Mouse (Mus musculus) hindbrain, postnatal 0 days (tissue): Measurements from ENCODE around the gene Unc13b. TPM values are rescaled to one million over a fixed set of nuclear protein-coding genes. Genes with fewer than 3 reads are reported as not detected.

Source experiments
- ATAC-seq: fragments of 200-750 bp; cut with Nextera tagmentation; 2 replicates; pipeline ENCODE4 v1.8.0; 2017; ENCODE audit warnings: mild to moderate bottlenecking, moderate TSS enrichment, moderate library complexity
- DNase-seq: peaks from one replicate; pipeline ENCODE4 v3.0.0-alpha.2; 2015; ENCODE audit warnings: low spot score
- H3K27ac ChIP-seq: fragments of 300-500 bp; sonication (generic); 2 replicates; pipeline ENCODE4 v1.5.1; 2014; ENCODE audit warnings: mild to moderate bottlenecking
- H3K27me3 ChIP-seq: fragments of 300-500 bp; sonication (generic); 2 replicates; pipeline ENCODE4 v1.6.1; 2014; ENCODE audit warnings: low read length, mixed read lengths; ENCODE audit not compliant: insufficient read depth
- H3K36me3 ChIP-seq: fragments of 300-500 bp; sonication (generic); 2 replicates; pipeline ENCODE4 v1.6.1; 2014; ENCODE audit warnings: low read length, mixed read lengths; ENCODE audit not compliant: insufficient read depth
- H3K4me1 ChIP-seq: fragments of 300-500 bp; sonication (generic); 2 replicates; pipeline ENCODE4 v1.6.1; 2014; ENCODE audit warnings: antibody characterized with exemption, low read length, mixed read lengths; ENCODE audit not compliant: insufficient read depth
- H3K4me2 ChIP-seq: fragments of 300-500 bp; sonication (generic); 2 replicates; pipeline ENCODE4 v1.6.1; 2014; ENCODE audit warnings: low read depth, mild to moderate bottlenecking, low read length, moderate library complexity, mixed read lengths
- H3K4me3 ChIP-seq: fragments of 300-500 bp; sonication (generic); 2 replicates; pipeline ENCODE4 v1.5.1; 2014; ENCODE audit warnings: low read length
- H3K9ac ChIP-seq: fragments of 300-500 bp; sonication (generic); replicated peaks from 2 replicates; pipeline ENCODE4 v1.6.1; 2014; ENCODE audit warnings: mild to moderate bottlenecking, low read length, moderate library complexity, mixed read lengths
- H3K9me3 ChIP-seq: fragments of 300-500 bp; sonication (generic); 2 replicates; pipeline ENCODE4 v1.6.1; 2016; ENCODE audit warnings: low read length, mixed read lengths
- CTCF ChIP-seq: IDR thresholded peaks from 2 replicates; pipeline ENCODE4 v1.5.1; 2016; ENCODE audit warnings: antibody characterized with exemption, control low read depth, low read depth
- WGBS: fragments of 180-500 bp; shearing (Covaris S2); extraction: QIAGEN DNeasy Blood & Tissue Kit; methylation state at CpG from one replicate; pipeline ENCODE4 v1.1.7; 2014; 5-methylcytosine and 5-hydroxymethylcytosine counted together
- polyA plus RNA-seq: library from polyadenylated mRNA; unstranded; fragments of >200 nt; fragmentation: Nextera tagmentation; extraction: Ambion mirVana; gene quantifications from 2 replicates; pipeline ENCODE4 v1.2.1, GENCODE M21; 2015
- total RNA-seq: library from RNA; depleted of rRNA; stranded (reverse); fragments of >200 nt; gene quantifications from 2 replicates; pipeline ENCODE4 v1.2.3, GENCODE M21; 2014

The Unc13b gene
- total and polyA plus RNA-seq, 2 experiments from 2014 or later = 6.6 to 40.4 TPM

GRCm38 (mm10) chr4:43257040-43257439 lies 198.3 kb downstream of the Unc13b start:
- no peaks in the 10 kb centered on the region for H3K9me3 ChIP-seq
- no peaks in the 10 kb centered on the region for H3K27me3 ChIP-seq
- ATAC-seq = no peak
- H3K4me2 ChIP-seq = no peak overlapping the region
- no peak for DNase-seq
- H3K4me3 ChIP-seq = no peak overlapping the region
- H3K27ac ChIP-seq = no peak overlapping the region
- no peak overlapping the region for H3K9ac ChIP-seq
- no peaks in the 10 kb centered on the region for H3K4me1 ChIP-seq
- H3K36me3 ChIP-seq = peaks cover 21% of the 10 kb centered on the region
- WGBS = 100% methylated on average over 2 of the region's 2 CpGs
- TF ChIP-seq CTCF = no peak

- Histone ChIP-seq H3K27me3 (no peaks in the 10 kb centered on the region), H3K4me2 (no peak overlapping the region), H3K4me3 (no peak overlapping the region), H3K9me3 (no peaks in the 10 kb centered on the region), H3K36me3 (peaks cover 19% of the 10 kb centered on the region), H3K27ac (no peak overlapping the region), H3K4me1 (no peaks in the 10 kb centered on the region), H3K9ac (no peak overlapping the region)
- DNase-seq (no peak), ATAC-seq (no peak)
- no peak for TF ChIP-seq CTCF
- 85% methylated on average over 4 of the region's 4 CpGs for WGBS
Observed at GRCm38 (mm10) chr4:43258556-43258955, 199.8 kb downstream of the Unc13b start.

GRCm38 (mm10) chr4:43259435-43259834 lies 200.7 kb downstream of the Unc13b start:
- ATAC-seq (no peak), DNase-seq (no peak)
- Histone ChIP-seq H3K4me1 (no peaks in the 10 kb centered on the region), H3K27me3 (no peaks in the 10 kb centered on the region), H3K4me2 (no peak overlapping the region), H3K4me3 (no peak overlapping the region), H3K27ac (no peak overlapping the region), H3K36me3 (peaks cover 19% of the 10 kb centered on the region), H3K9me3 (no peaks in the 10 kb centered on the region), H3K9ac (no peak overlapping the region)
- WGBS = 70% methylated on average over 3 of the region's 3 CpGs
- TF ChIP-seq CTCF = no peak

- Histone ChIP-seq H3K27me3 (no peaks in the 10 kb centered on the region), H3K4me3 (no peak overlapping the region), H3K4me2 (no peak overlapping the region), H3K27ac (no peak overlapping the region), H3K9me3 (no peaks in the 10 kb centered on the region), H3K4me1 (no peaks in the 10 kb centered on the region), H3K9ac (no peak overlapping the region), H3K36me3 (peaks cover 16% of the 10 kb centered on the region)
- ATAC-seq (no peak), DNase-seq (no peak)
- WGBS = 65% methylated on average over 5 of the region's 5 CpGs
- no peak for TF ChIP-seq CTCF
Observed at GRCm38 (mm10) chr4:43260096-43260495, 201.3 kb downstream of the Unc13b start.

- H3K4me3 ChIP-seq = no peak overlapping the region
- H3K4me2 ChIP-seq = no peak overlapping the region
- H3K4me1 ChIP-seq = no peaks in the 10 kb centered on the region
- no peaks in the 10 kb centered on the region for H3K9me3 ChIP-seq
- peaks cover 6% of the 10 kb centered on the region; the same call in 1 of the 2 replicates for H3K36me3 ChIP-seq
- no peak for DNase-seq
- no peak for TF ChIP-seq CTCF
- no peak for ATAC-seq
- no peak overlapping the region for H3K9ac ChIP-seq
- 96% methylated on average over 6 of the region's 6 CpGs for WGBS
- no peaks in the 10 kb centered on the region for H3K27me3 ChIP-seq
- H3K27ac ChIP-seq = no peak overlapping the region
Observed at GRCm38 (mm10) chr4:43262821-43263220, 204.1 kb downstream of the Unc13b start.

- no peaks in the 10 kb centered on the region for H3K4me1 ChIP-seq
- no peak overlapping the region for H3K9ac ChIP-seq
- no peak for DNase-seq
- H3K27ac ChIP-seq = no peak overlapping the region
- H3K27me3 ChIP-seq = no peaks in the 10 kb centered on the region
- H3K4me2 ChIP-seq = no peak overlapping the region
- H3K4me3 ChIP-seq = no peak overlapping the region
- ATAC-seq = no peak
- no peaks in the 10 kb centered on the region for H3K9me3 ChIP-seq
- H3K36me3 ChIP-seq = no peaks in the 10 kb centered on the region
- WGBS = 44% methylated on average over 2 of the region's 2 CpGs
- no peak for TF ChIP-seq CTCF
Observed at GRCm38 (mm10) chr4:43266146-43266545, 207.4 kb downstream of the Unc13b start.

GRCm38 (mm10) chr4:43266623-43267322 lies 208.0 kb downstream of the Unc13b start, which contains the start of gene Atp8b5:
Atp8b5 (plus strand) TSS chr4:43267159.
- peak; percentile 91 for DNase-seq

More at GRCm38 (mm10) chr4:43266623-43267322, 208.0 kb downstream of the Unc13b start, which contains the start of gene Atp8b5:
- Histone ChIP-seq H3K4me3 (peak within 1 kb of the TSS; percentile 40), H3K4me2 (peak within 1 kb of the TSS; percentile 64), H3K9ac (peak within 1 kb of the TSS; percentile 49), H3K27me3 (no peaks in the 10 kb centered on the region), H3K36me3 (no peaks in the 10 kb centered on the region), H3K9me3 (no peaks in the 10 kb centered on the region), H3K27ac (peak within 1 kb of the TSS; percentile 62; the same call in 1 of the 2 replicates), H3K4me1 (no peaks in the 10 kb centered on the region)
- peak; percentile 81 for TF ChIP-seq CTCF
- ATAC-seq = peak; percentile 93
- WGBS = 1% methylated on average over 19 of the region's 19 CpGs
